Mouse (Mus musculus) adrenal gland, postnatal 36 days (tissue): ENCODE results near the gene Gm7030. TPM values are rescaled to one million over a fixed set of nuclear protein-coding genes. Genes with fewer than 3 reads are reported as not detected.
"Not testable (repeated sequence)": the region's sequence is repeated elsewhere in the genome, so short reads cannot be mapped to it uniquely, and the experiment has no call there.

ENCODE experiments used
- DNase-seq, 2 experiments: peaks; one replicate each; pipeline ENCODE4 v3.0.0; 2021; ENCODE audit warnings: mixed read lengths in 1 of 2
- total RNA-seq, 2 experiments: library from RNA; stranded (reverse); gene quantifications; 2 replicates each; pipeline ENCODE4 v1.2.3; 2021

The Gm7030 gene
- total RNA-seq, 2 experiments from 2014 or later = not detected

DNA sequence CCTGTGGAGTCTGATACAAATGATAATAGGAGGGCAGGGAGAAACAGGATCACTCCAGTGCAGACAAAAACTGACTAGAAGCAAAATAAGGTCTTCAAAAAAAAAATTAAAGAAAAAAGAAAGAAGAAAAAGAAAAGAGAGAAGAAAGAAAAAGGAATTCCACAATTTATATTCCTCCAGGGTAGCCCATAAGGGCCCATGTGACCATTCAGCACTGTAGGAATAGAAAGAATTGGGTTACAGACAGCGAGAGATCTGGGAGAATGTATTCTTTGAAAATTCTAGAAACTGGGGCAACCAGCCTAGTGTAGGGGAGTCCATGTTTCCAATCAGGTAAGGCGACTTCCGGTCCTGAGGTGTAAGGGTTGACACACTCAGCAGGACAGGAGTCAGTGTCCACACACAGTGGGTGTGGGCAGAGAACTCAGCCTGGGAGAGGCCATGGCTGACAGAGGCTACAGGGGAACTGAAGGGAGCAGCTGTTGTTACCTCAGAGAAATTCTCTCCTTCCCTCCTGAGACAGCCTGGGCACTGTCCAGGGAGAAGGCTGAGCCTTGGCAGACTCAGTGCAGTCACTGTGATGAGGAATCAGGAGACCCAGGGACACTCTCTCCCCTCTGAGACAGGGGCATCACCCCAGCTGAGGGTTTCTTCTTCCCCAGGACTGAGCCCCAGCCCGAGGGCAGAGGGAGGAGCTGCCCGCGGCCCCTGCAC, 46.5 kb downstream of the Gm7030 start:
- not testable (repeated sequence) for DNase-seq

DNA sequence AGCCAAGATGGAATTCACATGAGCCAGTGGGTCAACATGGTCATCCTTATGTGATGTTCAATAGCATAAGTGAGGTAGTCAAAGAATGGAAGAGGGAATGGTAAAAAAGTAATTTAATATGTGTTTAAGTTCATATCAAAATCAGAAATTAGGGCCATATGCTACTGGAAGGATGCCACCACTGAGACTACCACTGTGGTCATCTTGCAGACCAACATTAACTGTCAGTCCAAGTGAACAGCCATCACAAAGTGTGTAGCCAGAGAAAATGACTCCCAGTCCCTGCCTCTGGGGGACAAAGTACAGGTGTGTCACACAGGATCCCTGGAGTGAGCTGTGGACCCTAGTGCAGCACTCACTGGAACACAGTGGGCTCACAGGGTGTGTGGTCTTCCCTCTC, 47.3 kb downstream of the Gm7030 start:
- not testable (repeated sequence) for DNase-seq

DNA sequence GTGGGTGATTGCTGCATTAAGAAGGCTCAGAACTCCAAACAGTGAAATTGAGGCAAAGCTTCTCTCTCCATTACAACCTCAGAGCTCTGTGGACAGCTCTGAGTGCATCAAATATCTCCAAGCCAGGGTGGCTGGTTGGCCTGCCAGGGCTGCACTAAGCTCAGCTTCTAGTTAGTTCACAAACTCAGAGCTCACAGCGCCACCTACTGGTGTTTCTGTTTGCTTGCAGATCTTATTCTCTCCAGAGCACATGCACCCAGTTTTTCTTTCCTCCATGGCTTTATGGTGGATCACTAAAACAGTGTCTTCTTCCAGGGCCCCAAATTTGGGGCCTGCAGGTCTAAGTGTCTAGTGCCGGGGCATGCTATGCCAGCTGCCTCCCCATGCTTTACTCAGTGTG, 68.4 kb downstream of the Gm7030 start:
- DNase-seq = peak; percentile 91 to 95

Other genes starting within 250 kb of the Gm7030 start
- gene Dhx16, start 249.6 kb downstream of the Gm7030 start, total RNA-seq = 10 to 100 TPM; 37.5 to 40.8 TPM
- 10 to 100 TPM; 47.0 to 49.4 TPM for gene 2310061I04Rik, start 232.0 kb downstream of the Gm7030 start, total RNA-seq
- 10 to 100 TPM; 26.0 to 33.0 TPM for gene Atat1, start 219.3 kb downstream of the Gm7030 start, total RNA-seq
- 10 to 100 TPM; 92.6 to 97.8 TPM for gene Mrps18b, start 213.0 kb downstream of the Gm7030 start, total RNA-seq
- gene Ppp1r10, start 213.0 kb downstream of the Gm7030 start, total RNA-seq = 100 to 1,000 TPM in 1 of 2 experiments, 10 to 100 TPM in 1; 96.2 to 108 TPM
- gene Abcf1, start 159.7 kb downstream of the Gm7030 start, total RNA-seq = 10 to 100 TPM; 90.0 to 96.2 TPM
- gene Gnl1, start 149.6 kb downstream of the Gm7030 start, total RNA-seq = 10 to 100 TPM; 51.2 to 54.4 TPM
- 10 to 100 TPM; 18.3 to 19.1 TPM for gene Prr3, start 149.2 kb downstream of the Gm7030 start, total RNA-seq
- 1 to 10 TPM; 6.5 to 9.3 TPM for gene H2-T24, start 108.9 kb downstream of the Gm7030 start, total RNA-seq
- gene H2-T23, start 96.6 kb downstream of the Gm7030 start, total RNA-seq = 10 to 100 TPM; 57.8 to 68.4 TPM
- gene H2-T22, start 86.7 kb downstream of the Gm7030 start, total RNA-seq = 10 to 100 TPM; 33.5 to 33.8 TPM
- not detected for gene Gm6034, start 86.5 kb downstream of the Gm7030 start, total RNA-seq
- 1 to 10 TPM; 4.1 to 6.1 TPM for gene Gm11127, start 71.1 kb downstream of the Gm7030 start, total RNA-seq
- gene Gm19684, start 7.7 kb downstream of the Gm7030 start, total RNA-seq = under 1 TPM; 0.16 to 0.30 TPM
- not detected for gene Gm8909, start 39.1 kb upstream of the Gm7030 start, total RNA-seq
- gene H2-T3, start 60.9 kb upstream of the Gm7030 start, total RNA-seq = not detected
- gene Rpp21, start 128.6 kb upstream of the Gm7030 start, total RNA-seq = 10 to 100 TPM; 44.0 to 49.0 TPM
- gene Trim39, start 142.8 kb upstream of the Gm7030 start, total RNA-seq = 10 to 100 TPM; 15.7 to 20.0 TPM
- not detected for gene H2-M10.2, start 157.1 kb upstream of the Gm7030 start, total RNA-seq
- gene H2-M10.1, start 196.7 kb upstream of the Gm7030 start, total RNA-seq = not detected
- not detected for gene H2-M10.3, start 239.0 kb upstream of the Gm7030 start, total RNA-seq